Mouse (Mus musculus) heart, adult 2 months (tissue): Measurements from ENCODE around the gene Wdr18. TPM values are rescaled to one million over a fixed set of nuclear protein-coding genes. Genes with fewer than 3 reads are reported as not detected.

Source experiments
- DNase-seq, 2 experiments: peaks; one replicate each; pipeline ENCODE4 v3.0.0; 2021
- H3K27ac ChIP-seq: fragments of 200-600 bp; 2 replicates; pipeline ENCODE4 v1.8.1; 2022
- H3K27me3 ChIP-seq: fragments of 200-500 bp; 2 replicates; pipeline ENCODE4 v1.6.1; 2012; ENCODE audit warnings: mild to moderate bottlenecking, low read length, inconsistent platforms, mixed read lengths; ENCODE audit not compliant: control insufficient read depth, insufficient read depth
- H3K36me3 ChIP-seq: fragments of 200-500 bp; 2 replicates; pipeline ENCODE4 v1.6.1; 2012; ENCODE audit warnings: low read length, inconsistent platforms; ENCODE audit not compliant: control insufficient read depth, insufficient read depth
- H3K4me1 ChIP-seq: fragments of 200-500 bp; 2 replicates; pipeline ENCODE4 v1.6.1; 2011; ENCODE audit warnings: low read length; ENCODE audit not compliant: control insufficient read depth, insufficient read depth
- H3K4me3 ChIP-seq: fragments of 200-600 bp; 2 replicates; pipeline ENCODE4 v1.8.1; 2022
- H3K79me2 ChIP-seq: fragments of 200-500 bp; replicated peaks from 2 replicates; pipeline ENCODE4 v1.6.1; 2012; ENCODE audit warnings: mild to moderate bottlenecking, inconsistent platforms, low read length, moderate library complexity, mixed read lengths; ENCODE audit not compliant: control insufficient read depth, insufficient read depth
- H3K9ac ChIP-seq: fragments of 200-500 bp; 2 replicates; pipeline ENCODE4 v1.6.1; 2012; ENCODE audit warnings: low read depth, mild to moderate bottlenecking, control low read depth, inconsistent platforms, low read length, mixed read lengths
- CTCF ChIP-seq: fragments of 200-600 bp; IDR thresholded peaks from 2 replicates; pipeline ENCODE4 v1.8.1; 2022; ENCODE audit warnings: antibody characterized with exemption, mild to moderate bottlenecking, moderate library complexity
- EP300 ChIP-seq: fragments of 200-500 bp; IDR thresholded peaks from 2 replicates; pipeline ENCODE4 v1.6.1; 2011; ENCODE audit warnings: low read depth, low read length, control low read depth; ENCODE audit not compliant: insufficient read depth
- POLR2A ChIP-seq: fragments of 200-500 bp; IDR thresholded peaks from 2 replicates; pipeline ENCODE4 v1.6.1; 2011; ENCODE audit warnings: mild to moderate bottlenecking, low read depth, low read length, control low read depth; ENCODE audit not compliant: insufficient read depth
- WGBS: fragments of 180-500 bp; shearing (Covaris S2); methylation state at CpG from one replicate; pipeline ENCODE4 v1.1.7; 2018; 5-methylcytosine and 5-hydroxymethylcytosine counted together
- intact Hi-C: fragments of 180-260 bp; cut with DNase I; formaldehyde crosslinking; loops from one replicate; pipeline ENCODE4 v1.15.1; 2025
- polyA plus RNA-seq: library from polyadenylated mRNA; depleted of rRNA; stranded (reverse); fragments of >200 nt; gene quantifications from 2 replicates; pipeline ENCODE4 v1.2.3, GENCODE M21; 2012
- total RNA-seq, 2 experiments: library from RNA; stranded (reverse); gene quantifications; 2 replicates each; pipeline ENCODE4 v1.2.3; 2021

Gene Wdr18
- total and polyA plus RNA-seq, 3 experiments: 27.8 to 32.2 (median 29.4) TPM

GRCm38 (mm10) chr10:79997819-79998218, 37.9 kb downstream of the Wdr18 start:
- Histone ChIP-seq H3K79me2 (no peaks in the 10 kb centered on the region), H3K9ac (no peak overlapping the region; the same call in 1 of the 2 replicates), H3K36me3 (no peaks in the 10 kb centered on the region), H3K4me1 (peaks cover 3% of the 10 kb centered on the region; the same call in 1 of the 2 replicates), H3K4me3 (no peak overlapping the region; the same call in 1 of the 2 replicates), H3K27me3 (no peaks in the 10 kb centered on the region), H3K27ac (no peak overlapping the region)
- intact Hi-C loops: loop anchor here (2.0 kb wide), 2 partner anchors 41 to 71 kb away; partner anchors contain the start of genes Arid3a and Polr2e
- DNase-seq: peak in 1 of 2 experiments; percentile 66
- no peak for TF ChIP-seq CTCF
- no peak for TF ChIP-seq POLR2A
- TF ChIP-seq EP300: 0 out of 2 replicates have a peak, but pooled peaks have one; percentile 9
- 34% methylated on average over 15 of the region's 15 CpGs for WGBS

GRCm38 (mm10) chr10:80001945-80002344, 42.0 kb downstream of the Wdr18 start:
- no peak for DNase-seq
- TF ChIP-seq POLR2A (no peak), CTCF (no peak)
- Histone ChIP-seq H3K27ac (no peak overlapping the region), H3K4me1 (peaks cover 6% of the 10 kb centered on the region), H3K4me3 (no peak overlapping the region), H3K27me3 (no peaks in the 10 kb centered on the region), H3K79me2 (no peaks in the 10 kb centered on the region), H3K36me3 (no peaks in the 10 kb centered on the region), H3K9ac (no peak overlapping the region)
- intact Hi-C loops: loop anchor here (2.0 kb wide), 1 partner anchor 17 kb away; no protein-coding TSS in a partner anchor
- 96% methylated on average over 9 of the region's 9 CpGs for WGBS

DNA sequence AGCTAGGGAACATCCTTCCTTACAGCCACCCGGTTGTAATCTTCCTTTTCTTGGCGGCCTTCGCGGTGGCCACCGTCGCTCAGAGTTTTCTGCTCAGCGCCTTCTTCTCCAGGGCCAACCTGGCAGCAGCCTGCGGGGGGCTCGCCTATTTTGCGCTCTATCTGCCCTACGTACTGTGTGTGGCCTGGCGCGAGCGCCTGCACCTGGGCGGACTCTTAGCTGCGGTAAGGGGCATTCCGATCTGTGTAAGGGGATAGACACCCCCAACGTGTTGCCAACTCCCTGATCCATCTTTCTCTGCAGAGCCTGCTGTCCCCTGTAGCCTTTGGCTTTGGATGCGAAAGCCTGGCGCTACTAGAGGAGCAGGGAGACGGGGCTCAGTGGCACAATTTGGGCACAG, 42.9 kb downstream of the Wdr18 start:
- intact Hi-C loops: loop anchor here (2.0 kb wide), 1 partner anchor 16 kb away; no protein-coding TSS in a partner anchor
- peak overlapping the region; percentile 83 for H3K27ac ChIP-seq

GRCm38 (mm10) chr10:80003374-80004232, 43.7 kb downstream of the Wdr18 start:
- no peak overlapping the region; the same call in 1 of the 2 replicates for H3K9ac ChIP-seq
- intact Hi-C loops: loop anchor here (2.0 kb wide), 1 partner anchor 15 kb away; no protein-coding TSS in a partner anchor
- H3K4me3 ChIP-seq: no peak overlapping the region
- H3K27me3 ChIP-seq: no peaks in the 10 kb centered on the region
- peak; percentile 55; the same call in 1 of the 2 replicates for TF ChIP-seq EP300
- TF ChIP-seq CTCF: no peak
- peak; percentile 36; the same call in 1 of the 2 replicates for TF ChIP-seq POLR2A
- no peak for DNase-seq
- 55% methylated on average over 9 of the region's 9 CpGs for WGBS
- peaks cover 5% of the 10 kb centered on the region for H3K4me1 ChIP-seq
- no peaks in the 10 kb centered on the region for H3K36me3 ChIP-seq
- H3K27ac ChIP-seq: peak overlapping the region; percentile 83
- no peaks in the 10 kb centered on the region for H3K79me2 ChIP-seq

More for the DNA sequence above, 42.9 kb downstream of the Wdr18 start:
- WGBS: 61% methylated on average over 21 of the region's 21 CpGs
- H3K79me2 ChIP-seq: no peaks in the 10 kb centered on the region
- H3K27me3 ChIP-seq: no peaks in the 10 kb centered on the region
- no peak for DNase-seq
- TF ChIP-seq POLR2A (no peak), EP300 (no peak), CTCF (no peak)
- peaks cover 5% of the 10 kb centered on the region for H3K4me1 ChIP-seq
- no peaks in the 10 kb centered on the region for H3K36me3 ChIP-seq
- H3K9ac ChIP-seq: peak overlapping the region; percentile 3; the same call in 1 of the 2 replicates
- no peak overlapping the region for H3K4me3 ChIP-seq

DNA sequence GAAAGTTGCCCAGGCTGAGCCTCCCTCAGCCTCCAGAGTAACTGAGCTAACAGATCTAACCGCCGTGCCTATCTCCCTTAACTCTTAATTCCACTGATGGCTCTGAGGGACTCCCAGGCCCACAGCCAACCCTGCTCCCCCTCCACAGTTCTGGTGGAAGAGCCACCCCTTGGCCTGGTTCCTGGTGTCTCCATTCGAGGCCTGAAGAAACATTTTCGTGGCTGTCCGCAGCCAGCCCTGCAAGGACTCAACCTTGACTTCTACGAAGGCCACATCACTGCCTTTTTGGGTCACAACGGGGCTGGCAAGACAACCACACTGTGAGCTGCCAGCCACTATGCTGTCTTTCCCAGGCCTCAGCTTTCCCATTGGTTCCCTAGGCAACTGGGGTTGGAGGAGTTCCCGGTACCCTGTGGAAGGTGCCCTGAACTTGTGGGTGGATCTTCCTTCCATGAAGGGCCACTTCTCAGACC, 44.3 kb downstream of the Wdr18 start:
- 74% methylated on average over 8 of the region's 8 CpGs for WGBS
- H3K4me1 ChIP-seq: peaks cover 5% of the 10 kb centered on the region
- no peak overlapping the region for H3K9ac ChIP-seq
- intact Hi-C loops: no loop called here
- H3K79me2 ChIP-seq: no peaks in the 10 kb centered on the region
- no peak overlapping the region for H3K27ac ChIP-seq
- no peaks in the 10 kb centered on the region for H3K27me3 ChIP-seq
- H3K4me3 ChIP-seq: no peak overlapping the region
- no peak for DNase-seq
- no peaks in the 10 kb centered on the region for H3K36me3 ChIP-seq
- TF ChIP-seq CTCF (no peak), POLR2A (no peak), EP300 (no peak)

- no peak for DNase-seq
- Histone ChIP-seq H3K9ac (no peak overlapping the region), H3K27me3 (no peaks in the 10 kb centered on the region), H3K4me1 (no peaks in the 10 kb centered on the region; the same call in 1 of the 2 replicates), H3K27ac (no peak overlapping the region), H3K36me3 (no peaks in the 10 kb centered on the region), H3K79me2 (no peaks in the 10 kb centered on the region), H3K4me3 (no peak overlapping the region)
- TF ChIP-seq POLR2A (no peak), CTCF (no peak), EP300 (no peak)
- WGBS: 87% methylated on average over 6 of the region's 6 CpGs
- intact Hi-C loops: no loop called here
Observed at GRCm38 (mm10) chr10:80011740-80012139, 51.8 kb downstream of the Wdr18 start.
